8 mouse cellular contexts compared by ENCODE assay signal in genomic region chr4:154961226-154961738, GRCm38 (mm10). TPM values are rescaled to one million over a fixed set of nuclear protein-coding genes. Genes with fewer than 3 reads are reported as not detected.
A peak's percentile ranks its signal among the peaks of the same experiment; 100 is the strongest.
DNase-seq lines count a peak whose midpoint lies in the region; ATAC-seq lines count a peak whose summit lies in the region.

No protein-coding gene starts in this region.

- WGBS in heart, embryonic 10.5 days, result 0% methylated on average over 47 of the region's 47 CpGs
- 0% methylated on average over 47 of the region's 47 CpGs for WGBS in midbrain, embryonic 13.5 days

- no peaks in the 10 kb centered on the region for H3K9me3 ChIP-seq in heart, embryonic 10.5 days
- no peaks in the 10 kb centered on the region for H3K9me3 ChIP-seq in midbrain, embryonic 13.5 days

- H3K4me2 ChIP-seq in midbrain, embryonic 13.5 days (replicated peaks), result peak overlapping the region; percentile 84

- H3K9ac ChIP-seq in midbrain, embryonic 13.5 days (replicated peaks), result peak overlapping the region; percentile 96

- H3K4me1 ChIP-seq in brown adipose tissue, adult 24 weeks (ENCODE audit: control insufficient read depth, insufficient read depth, insufficient read length, low read length), result peaks cover 18% of the 10 kb centered on the region
- peaks cover 62% of the 10 kb centered on the region for H3K4me1 ChIP-seq in heart, embryonic 10.5 days
- H3K4me1 ChIP-seq in midbrain, embryonic 13.5 days (replicated peaks), result peaks cover 85% of the 10 kb centered on the region

- H3K36me3 ChIP-seq in heart, embryonic 10.5 days, result no peaks in the 10 kb centered on the region
- H3K36me3 ChIP-seq in midbrain, embryonic 13.5 days, result no peaks in the 10 kb centered on the region; the same call in 1 of the 2 replicates

- peak overlapping the region; percentile 55 for H3K4me3 ChIP-seq in brown adipose tissue, adult 24 weeks (ENCODE audit: insufficient read depth, low read depth, low read length)
- H3K4me3 ChIP-seq in heart, embryonic 10.5 days, result peak overlapping the region; percentile 62
- H3K4me3 ChIP-seq in midbrain, embryonic 13.5 days (replicated peaks), result peak overlapping the region; percentile 83

- no peak for ATAC-seq in midbrain, embryonic 13.5 days

- H3K27ac ChIP-seq in brown adipose tissue, adult 24 weeks (replicated peaks; ENCODE audit: low read depth, low read length), result no peak overlapping the region
- peak overlapping the region; percentile 42; the same call in 1 of the 2 replicates for H3K27ac ChIP-seq in heart, embryonic 10.5 days
- H3K27ac ChIP-seq in midbrain, embryonic 13.5 days, result peak overlapping the region; percentile 93

- H3K27me3 ChIP-seq in heart, embryonic 10.5 days (ENCODE audit: insufficient read depth, poor library complexity, severe bottlenecking), result peaks cover 73% of the 10 kb centered on the region
- H3K27me3 ChIP-seq in midbrain, embryonic 13.5 days, result peaks cover 11% of the 10 kb centered on the region; the same call in 1 of the 2 replicates

- DNase-seq in ovary, postnatal 36 days (ENCODE audit: low spot score), result peak; percentile 47
- DNase-seq in ovary, adult 18-20 months (ENCODE audit: low spot score), result no peak
- no peak for DNase-seq in heart, embryonic 10.5 days (ENCODE audit: low spot score)
- peak; percentile 53 for DNase-seq in kidney, postnatal 10 days
- DNase-seq in thymus, postnatal 0 days (ENCODE audit: low spot score), result peak; percentile 48
- DNase-seq in left cerebral cortex, adult 8-10 months (ENCODE audit: low spot score in 2 of 2), result no peak

RNA-seq across cellular contexts. Expression of gene Hes5, which starts 0.6 kb away (rescaled TPM):
- not detected in 2 replicates for polyA plus RNA-seq in brown adipose tissue, adult 24 weeks (2012; ENCODE audit: insufficient read depth, insufficient read length, missing spikeins)
- 0.15 and 0.26 TPM in 2 replicates for polyA plus RNA-seq in heart, embryonic 10.5 days (2016; fragmentation: Nextera tagmentation; extraction: Ambion mirVana)
- 291 and 346 TPM in 2 replicates for polyA plus RNA-seq in midbrain, embryonic 13.5 days (2015; fragmentation: Nextera tagmentation; extraction: Ambion mirVana)
- 3.3 and 3.6 TPM in 2 replicates for polyA plus RNA-seq in thymus, postnatal 0 days (2015; fragmentation: Nextera tagmentation; extraction: Ambion mirVana)
- 10 to 100 TPM; 31.5 to 42.6 (median 41.9) TPM for total RNA-seq in left cerebral cortex, adult 8-10 months (2022)

RNA-seq across cellular contexts. Expression of gene Pank4, which starts 2.6 kb away (rescaled TPM):
- 11.0 and 18.7 TPM in 2 replicates for polyA plus RNA-seq in brown adipose tissue, adult 24 weeks (2012; ENCODE audit: insufficient read depth, insufficient read length, missing spikeins)
- polyA plus RNA-seq in heart, embryonic 10.5 days (2016; fragmentation: Nextera tagmentation; extraction: Ambion mirVana), result 45.3 and 49.2 TPM in 2 replicates
- polyA plus RNA-seq in midbrain, embryonic 13.5 days (2015; fragmentation: Nextera tagmentation; extraction: Ambion mirVana), result 42.0 and 43.3 TPM in 2 replicates
- polyA plus RNA-seq in thymus, postnatal 0 days (2015; fragmentation: Nextera tagmentation; extraction: Ambion mirVana), result 41.5 and 42.9 TPM in 2 replicates
- total RNA-seq in left cerebral cortex, adult 8-10 months (2022), result 10 to 100 TPM; 35.5 to 44.7 (median 38.6) TPM

RNA-seq across cellular contexts. Expression of gene Tnfrsf14, which starts 32.9 kb away (rescaled TPM):
- 2.1 and 4.6 TPM in 2 replicates for polyA plus RNA-seq in brown adipose tissue, adult 24 weeks (2012; ENCODE audit: insufficient read depth, insufficient read length, missing spikeins)
- 1.6 and 2.6 TPM in 2 replicates for polyA plus RNA-seq in heart, embryonic 10.5 days (2016; fragmentation: Nextera tagmentation; extraction: Ambion mirVana)
- polyA plus RNA-seq in midbrain, embryonic 13.5 days (2015; fragmentation: Nextera tagmentation; extraction: Ambion mirVana), result 0.40 TPM in 2 replicates
- polyA plus RNA-seq in thymus, postnatal 0 days (2015; fragmentation: Nextera tagmentation; extraction: Ambion mirVana), result 5.3 and 6.4 TPM in 2 replicates
- total RNA-seq in left cerebral cortex, adult 8-10 months (2022), result 1 to 10 TPM; 1.5 to 3.0 (median 2.8) TPM

Comparison
In these comparisons a context has a peak if more than half of its experiments do, and no peak if none do; other contexts are left out.
1. DNase-seq: peak in ovary, postnatal 36 days (single experiment), kidney, postnatal 10 days (single experiment) and thymus, postnatal 0 days (single experiment); none in ovary, adult 18-20 months (single experiment), heart, embryonic 10.5 days (single experiment) and left cerebral cortex, adult 8-10 months (0 of 2).
2. RNA of gene Hes5, which starts 0.6 kb away (polyA plus RNA-seq): 291 to 346 TPM in midbrain, embryonic 13.5 days; 3.3 to 3.6 TPM in thymus, postnatal 0 days, 0.15 to 0.26 TPM in heart, embryonic 10.5 days and not detected in brown adipose tissue, adult 24 weeks; every median in the first group is over 10 times any median in the second.
3. Peak in every context shown above with its lines, with median percentiles within 50 percentile points of each other: H3K4me3 ChIP-seq.